Mouse (Mus musculus): ENCODE measurements around the gene Rspo1.

GRCm38 (mm10) chr4:124978201-124978600 is 8.0 kb upstream of the Rspo1 start:
- TF ChIP-seq POLR2A (IDR thresholded peaks at IDR 0.05; ENCODE audit: borderline replicate concordance, control insufficient read depth, low read depth, low read length) = no peak
- no peak for TF ChIP-seq CTCF (IDR thresholded peaks at IDR 0.05; ENCODE audit: control insufficient read depth, insufficient read depth, low read length)
